Mouse (Mus musculus) hindbrain, embryonic 13.5 days (tissue): ENCODE measurements around the gene Atp8b2. TPM values are rescaled to one million over a fixed set of nuclear protein-coding genes. Genes with fewer than 3 reads are reported as not detected.

ENCODE experiments used
- ATAC-seq: fragments of 200-750 bp; cut with Nextera tagmentation; 2 replicates; pipeline ENCODE4 v1.8.0; 2017; ENCODE audit warnings: moderate TSS enrichment; ENCODE audit not compliant: low FRiP score
- H3K27ac ChIP-seq: fragments of 300-500 bp; sonication (generic); 2 replicates; pipeline ENCODE4 v1.5.1; 2015; ENCODE audit warnings: inconsistent platforms, mild to moderate bottlenecking, moderate library complexity
- H3K27me3 ChIP-seq: fragments of 300-500 bp; sonication (generic); 2 replicates; pipeline ENCODE4 v1.6.1; 2015; ENCODE audit warnings: mild to moderate bottlenecking, inconsistent platforms
- H3K36me3 ChIP-seq: fragments of 300-500 bp; sonication (generic); 2 replicates; pipeline ENCODE4 v1.6.1; 2015; ENCODE audit warnings: mild to moderate bottlenecking, inconsistent platforms
- H3K4me1 ChIP-seq: fragments of 300-500 bp; sonication (generic); replicated peaks from 2 replicates; pipeline ENCODE4 v1.6.1; 2015; ENCODE audit warnings: inconsistent platforms
- H3K4me2 ChIP-seq: fragments of 300-500 bp; sonication (generic); 2 replicates; pipeline ENCODE4 v1.6.1; 2015; ENCODE audit warnings: inconsistent platforms, mild to moderate bottlenecking, moderate library complexity
- H3K4me3 ChIP-seq: fragments of 300-500 bp; sonication (generic); 2 replicates; pipeline ENCODE4 v1.5.1; 2015; ENCODE audit warnings: mild to moderate bottlenecking, inconsistent platforms
- H3K9ac ChIP-seq: fragments of 300-500 bp; sonication (generic); 2 replicates; pipeline ENCODE4 v1.6.1; 2015; ENCODE audit warnings: mild to moderate bottlenecking, inconsistent platforms
- H3K9me3 ChIP-seq: fragments of 300-500 bp; sonication (generic); 2 replicates; pipeline ENCODE4 v1.6.1; 2016; ENCODE audit warnings: inconsistent platforms
- WGBS: fragments of 180-500 bp; shearing (Covaris S2); methylation state at CpG from one replicate; pipeline ENCODE4 v1.1.7; 2015; 5-methylcytosine and 5-hydroxymethylcytosine counted together
- microRNA-seq: library from miRNA; unstranded; fragments of <30 nt; microRNA quantifications from one replicate; pipeline ENCODE4, GENCODE M21; 2016
- polyA plus RNA-seq: library from polyadenylated mRNA; unstranded; fragments of >200 nt; fragmentation: Nextera tagmentation; extraction: Ambion mirVana; gene quantifications from 2 replicates; pipeline ENCODE4 v1.2.1, GENCODE M21; 2015

The Atp8b2 gene
- polyA plus RNA-seq, 1 experiment from 2014 or later = 13.4 TPM

DNA sequence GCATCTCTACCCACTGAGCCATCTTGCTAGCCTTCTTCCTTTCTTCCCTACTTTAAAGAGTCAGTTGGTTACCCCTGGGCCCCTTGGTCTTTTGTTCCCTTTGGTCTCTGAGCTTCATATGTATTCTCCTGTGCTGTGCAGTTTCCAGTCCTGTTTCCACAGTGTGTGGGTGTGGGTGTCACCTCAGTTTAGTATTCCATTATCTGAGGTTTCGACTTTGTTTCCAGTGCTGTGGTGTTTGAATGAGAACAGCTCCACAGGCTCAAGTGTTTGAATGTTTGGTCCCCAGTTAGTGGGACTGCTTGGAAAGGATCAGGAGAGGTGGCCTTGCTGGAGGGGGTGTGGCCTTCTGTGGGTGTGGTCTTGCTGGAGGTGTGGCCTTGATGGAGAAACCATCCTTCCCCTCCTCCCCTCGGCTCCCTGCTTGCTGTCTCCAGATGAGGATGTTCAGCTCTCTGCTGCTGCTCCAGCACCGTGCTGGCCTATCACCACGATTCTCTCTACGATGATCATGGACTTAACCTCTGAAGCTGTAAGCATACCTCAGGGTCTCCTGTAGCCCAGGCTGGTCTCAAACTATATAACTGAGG is 70.7 kb downstream of the Atp8b2 start:
- H3K4me1 ChIP-seq = 0 out of 2 replicates have a peak, but pooled peaks cover 7% of the 10 kb centered on the region
- H3K27ac ChIP-seq = no peak overlapping the region
- ATAC-seq = no peak
- H3K9ac ChIP-seq = no peak overlapping the region
- no peaks in the 10 kb centered on the region for H3K36me3 ChIP-seq
- H3K4me2 ChIP-seq = no peak overlapping the region
- WGBS = 91% methylated on average over 5 of the region's 5 CpGs
- no peaks in the 10 kb centered on the region for H3K27me3 ChIP-seq
- H3K4me3 ChIP-seq = no peak overlapping the region
- no peaks in the 10 kb centered on the region for H3K9me3 ChIP-seq

DNA sequence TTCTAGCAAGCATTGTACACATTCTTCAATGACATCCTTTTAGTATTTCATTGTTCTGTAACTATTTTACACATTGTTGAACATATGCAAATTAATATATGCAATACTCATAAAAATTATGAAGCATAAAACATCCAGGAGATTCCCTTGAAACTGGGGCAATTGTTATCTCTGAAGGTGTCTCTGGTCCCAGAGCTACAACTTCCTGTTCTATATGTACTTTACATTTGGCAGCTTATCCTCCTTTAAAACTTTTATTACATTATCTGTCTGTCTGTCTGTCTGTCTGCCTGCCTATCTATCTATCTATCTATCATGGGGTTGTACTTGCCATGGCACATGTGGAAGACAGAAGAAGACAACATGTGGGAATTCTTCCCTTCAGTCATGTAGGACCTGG is 71.6 kb downstream of the Atp8b2 start:
- no peak for ATAC-seq

DNA sequence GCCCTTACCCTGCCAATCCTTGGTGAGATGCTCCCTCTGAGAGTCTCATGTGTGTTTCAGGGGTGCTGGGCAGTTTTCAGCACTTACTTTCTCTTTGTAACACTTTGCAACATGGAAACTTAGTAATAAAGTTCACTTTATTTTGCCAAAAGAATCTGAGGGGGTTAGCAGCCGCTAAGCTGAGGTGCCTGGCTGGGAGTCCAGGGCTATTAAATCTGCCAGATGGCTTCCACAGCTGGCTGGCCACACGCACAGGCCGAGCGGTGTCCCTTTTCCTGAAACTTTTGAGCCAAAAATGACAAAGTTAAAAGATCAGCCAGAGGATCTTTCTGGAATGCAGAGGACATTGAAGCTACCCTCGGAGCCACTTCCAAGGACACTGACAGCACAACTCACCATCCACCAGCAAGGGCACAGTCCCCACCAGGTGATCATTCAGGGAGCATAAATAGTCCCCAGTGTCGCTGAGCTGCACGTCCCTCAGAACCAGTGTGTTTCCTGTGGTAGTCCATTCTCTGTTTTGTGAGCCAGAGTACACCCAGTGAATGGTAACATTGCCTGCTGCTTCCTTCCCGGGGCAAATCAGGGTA is 73.4 kb downstream of the Atp8b2 start:
- Histone ChIP-seq H3K9me3 (no peaks in the 10 kb centered on the region), H3K27ac (no peak overlapping the region), H3K4me1 (no peaks in the 10 kb centered on the region), H3K4me3 (no peak overlapping the region), H3K36me3 (no peaks in the 10 kb centered on the region), H3K9ac (no peak overlapping the region), H3K4me2 (no peak overlapping the region), H3K27me3 (no peaks in the 10 kb centered on the region)
- 75% methylated on average over 8 of the region's 8 CpGs for WGBS
- ATAC-seq = no peak

More for the DNA sequence above, 71.6 kb downstream of the Atp8b2 start:
- H3K27me3 ChIP-seq = no peaks in the 10 kb centered on the region
- H3K4me2 ChIP-seq = no peak overlapping the region
- H3K4me3 ChIP-seq = no peak overlapping the region
- H3K9ac ChIP-seq = no peak overlapping the region
- no peaks in the 10 kb centered on the region for H3K9me3 ChIP-seq
- H3K27ac ChIP-seq = no peak overlapping the region
- H3K4me1 ChIP-seq = 0 out of 2 replicates have a peak, but pooled peaks cover 7% of the 10 kb centered on the region
- H3K36me3 ChIP-seq = no peaks in the 10 kb centered on the region

Small RNA genes lying within 50 kb of the gene (microRNA-seq; reads per million reads assigned to microRNA genes)
- 1.6 reads per million for gene Mir7669

Other genes starting within 250 kb of the Atp8b2 start
- gene Adar, start 248.5 kb downstream of the Atp8b2 start, polyA plus RNA-seq = 19.8 and 23.1 TPM in 2 replicates
- gene Chrnb2, start 198.9 kb downstream of the Atp8b2 start, polyA plus RNA-seq = 28.1 and 30.7 TPM in 2 replicates
- 13.5 and 14.4 TPM in 2 replicates for gene Ube2q1, start 189.9 kb downstream of the Atp8b2 start, polyA plus RNA-seq
- 1.7 and 2.1 TPM in 2 replicates for gene She, start 132.1 kb downstream of the Atp8b2 start, polyA plus RNA-seq
- 0.98 and 1.1 TPM in 2 replicates for gene Il6ra, start 50.3 kb downstream of the Atp8b2 start, polyA plus RNA-seq
- gene Hax1, start 35.3 kb upstream of the Atp8b2 start, polyA plus RNA-seq = 127 and 129 TPM in 2 replicates
- 225 and 227 TPM in 2 replicates for gene 4933434E20Rik, start 88.1 kb upstream of the Atp8b2 start, polyA plus RNA-seq
- gene Ubap2l, start 89.1 kb upstream of the Atp8b2 start, polyA plus RNA-seq = 157 TPM in 2 replicates
- gene Tpm3, start 109.1 kb upstream of the Atp8b2 start, polyA plus RNA-seq = 392 and 415 TPM in 2 replicates
- 0.31 and 0.44 TPM in 2 replicates for gene Nup210l, start 140.6 kb upstream of the Atp8b2 start, polyA plus RNA-seq